Mouse (Mus musculus): ENCODE measurements around the gene Atg4b. TPM values are rescaled to one million over a fixed set of nuclear protein-coding genes. Genes with fewer than 3 reads are reported as not detected.
"Not testable (repeated sequence)": the region's sequence is repeated elsewhere in the genome, so short reads cannot be mapped to it uniquely, and the experiment has no call there.

Gene Atg4b
- polyA plus RNA-seq, 1 experiment from 2014 or later = 64.9 TPM

GRCm38 (mm10) chr1:93838569-93838968 is 87.3 kb downstream of the Atg4b start:
- H3K36me3 ChIP-seq (ENCODE audit: control insufficient read depth, insufficient read depth, low read length) = not testable (repeated sequence)
- 85% methylated on average over 7 of the region's 8 CpGs for WGBS

More at GRCm38 (mm10) chr1:93838569-93838968, 87.3 kb downstream of the Atg4b start:
- H3K4me1 ChIP-seq (ENCODE audit: control insufficient read depth, insufficient read depth, low read length); H3K9me3 ChIP-seq (ENCODE audit: control insufficient read depth, low read length); H3K4me3 ChIP-seq (ENCODE audit: low read length); ATAC-seq; H3K27me3 ChIP-seq (replicated peaks; ENCODE audit: control insufficient read depth, insufficient read depth, low read length); H3K27ac ChIP-seq (ENCODE audit: low read length); H3K4me2 ChIP-seq (ENCODE audit: low read depth, low read length); H3K9ac ChIP-seq (ENCODE audit: low read depth, low read length): not testable (repeated sequence)

Other genes starting within 250 kb of the Atg4b start
- 5.1 and 6.7 TPM in 2 replicates for gene Farp2, start 239.4 kb upstream of the Atg4b start, polyA plus RNA-seq (2015; fragmentation: Nextera tagmentation; extraction: Ambion mirVana)
- gene Stk25, start 92.8 kb upstream of the Atg4b start, polyA plus RNA-seq (2015; fragmentation: Nextera tagmentation; extraction: Ambion mirVana) = 164 and 171 TPM in 2 replicates
- gene Bok, start 65.8 kb upstream of the Atg4b start, polyA plus RNA-seq (2015; fragmentation: Nextera tagmentation; extraction: Ambion mirVana) = 44.7 and 53.0 TPM in 2 replicates
- gene Thap4, start 3.4 kb downstream of the Atg4b start, polyA plus RNA-seq (2015; fragmentation: Nextera tagmentation; extraction: Ambion mirVana) = 85.9 and 88.1 TPM in 2 replicates
- 176 and 191 TPM in 2 replicates for gene Dtymk, start 50.4 kb downstream of the Atg4b start, polyA plus RNA-seq (2015; fragmentation: Nextera tagmentation; extraction: Ambion mirVana)
- gene Ing5, start 52.5 kb downstream of the Atg4b start, polyA plus RNA-seq (2015; fragmentation: Nextera tagmentation; extraction: Ambion mirVana) = 15.9 TPM in 2 replicates
- gene D2hgdh, start 73.4 kb downstream of the Atg4b start, polyA plus RNA-seq (2015; fragmentation: Nextera tagmentation; extraction: Ambion mirVana) = 15.8 and 16.9 TPM in 2 replicates
- 0.12 and 0.13 TPM in 2 replicates for gene Gal3st2, start 109.8 kb downstream of the Atg4b start, polyA plus RNA-seq (2015; fragmentation: Nextera tagmentation; extraction: Ambion mirVana)
- 0.06 and 0.27 TPM in 2 replicates for gene Gal3st2b, start 166.8 kb downstream of the Atg4b start, polyA plus RNA-seq (2015; fragmentation: Nextera tagmentation; extraction: Ambion mirVana)
- 0.01 TPM in 1 of 2 replicates, not detected in the other for gene Gal3st2c, start 239.0 kb downstream of the Atg4b start, polyA plus RNA-seq (2015; fragmentation: Nextera tagmentation; extraction: Ambion mirVana)

All from intestine, embryonic 16.5 days (tissue).